Mouse (Mus musculus) heart, embryonic 14.5 days (tissue): ENCODE results near the gene Rev1. TPM values are rescaled to one million over a fixed set of nuclear protein-coding genes. Genes with fewer than 3 reads are reported as not detected.

Experiments
- ATAC-seq: fragments of 200-750 bp; cut with Nextera tagmentation; 2 replicates; pipeline ENCODE4 v1.8.0; 2017; ENCODE audit warnings: low read depth, moderate TSS enrichment; ENCODE audit not compliant: insufficient number of reproducible peaks, insufficient read depth, low FRiP score
- H3K27ac ChIP-seq, 2 experiments: fragments of 200-500 bp in 1 of 2; fragments of 300-500 bp in 1 of 2; sonication (generic) in 1 of 2; replicated peaks in 1 of 2; 2 replicates each; pipeline ENCODE4 v1.5.1; 2012 to 2014; ENCODE audit warnings: low read depth in 2 of 2, low read length in 2 of 2, control low read depth in 1 of 2, mild to moderate bottlenecking in 1 of 2, mixed read lengths in 1 of 2; ENCODE audit not compliant: control insufficient read depth in 1 of 2, insufficient read depth in 1 of 2
- H3K27me3 ChIP-seq: fragments of 300-500 bp; sonication (generic); 2 replicates; pipeline ENCODE4 v1.6.1; 2014; ENCODE audit warnings: mild to moderate bottlenecking, low read length, control low read depth; ENCODE audit not compliant: control insufficient read depth, insufficient read depth
- H3K36me3 ChIP-seq: fragments of 300-500 bp; sonication (generic); 2 replicates; pipeline ENCODE4 v1.6.1; 2014; ENCODE audit warnings: mild to moderate bottlenecking, control low read depth, low read length, mixed read lengths; ENCODE audit not compliant: control insufficient read depth, insufficient read depth
- H3K4me1 ChIP-seq, 2 experiments: fragments of 200-500 bp in 1 of 2; fragments of 300-500 bp in 1 of 2; sonication (generic) in 1 of 2; 2 replicates each; pipeline ENCODE4 v1.6.1; 2012 to 2014; ENCODE audit warnings: low read length in 2 of 2, control low read depth in 1 of 2, mixed read lengths in 1 of 2; ENCODE audit not compliant: control insufficient read depth in 2 of 2, insufficient read depth in 2 of 2
- H3K4me2 ChIP-seq: fragments of 300-500 bp; sonication (generic); 2 replicates; pipeline ENCODE4 v1.6.1; 2014; ENCODE audit warnings: mild to moderate bottlenecking, low read length
- H3K4me3 ChIP-seq, 2 experiments: fragments of 200-500 bp in 1 of 2; fragments of 300-500 bp in 1 of 2; sonication (generic) in 1 of 2; 2 replicates each; pipeline ENCODE4 v1.5.1; 2012 to 2014; ENCODE audit warnings: low read length in 2 of 2, mild to moderate bottlenecking in 2 of 2, control low read depth in 1 of 2, low read depth in 1 of 2, moderate library complexity in 1 of 2; ENCODE audit not compliant: control insufficient read depth in 1 of 2, insufficient read depth in 1 of 2
- H3K9ac ChIP-seq: fragments of 300-500 bp; sonication (generic); 2 replicates; pipeline ENCODE4 v1.6.1; 2014; ENCODE audit warnings: mild to moderate bottlenecking, low read length
- H3K9me3 ChIP-seq: fragments of 300-500 bp; sonication (generic); 2 replicates; pipeline ENCODE4 v1.6.1; 2016; ENCODE audit warnings: low read length, control low read depth; ENCODE audit not compliant: control insufficient read depth
- WGBS: fragments of 180-500 bp; shearing (Covaris S2); extraction: QIAGEN DNeasy Blood & Tissue Kit; methylation state at CpG from one replicate; pipeline ENCODE4 v1.1.7; 2014; 5-methylcytosine and 5-hydroxymethylcytosine counted together
- polyA plus RNA-seq: library from polyadenylated mRNA; unstranded; fragments of >200 nt; fragmentation: Nextera tagmentation; extraction: Ambion mirVana; gene quantifications from 2 replicates; pipeline ENCODE4 v1.2.1, GENCODE M21; 2014

Gene Rev1
- polyA plus RNA-seq, result 19.2 and 20.3 TPM in 2 replicates

GRCm38 (mm10) chr1:38129501-38130267 lies at the start of gene Rev1:
TSS of gene Rev1 (minus strand) at chr1:38129801.
- H3K27ac ChIP-seq, result peak within 1 kb of the TSS; percentile 84 to 90
- H3K36me3 ChIP-seq, result no peaks in the 10 kb centered on the region
- H3K9me3 ChIP-seq, result no peaks in the 10 kb centered on the region
- H3K9ac ChIP-seq, result peak within 1 kb of the TSS; percentile 83
- WGBS, result under 1% methylated on average over 67 of the region's 122 CpGs
- peak within 1 kb of the TSS; percentile 66 to 96 for H3K4me3 ChIP-seq
- peak; percentile 98 for ATAC-seq
- peak within 1 kb of the TSS; percentile 96 for H3K4me2 ChIP-seq
- H3K4me1 ChIP-seq, result peaks cover 0 to 18% of the 10 kb centered on the region in 2 experiments; a peak in 3 of 4 replicates
- no peaks in the 10 kb centered on the region for H3K27me3 ChIP-seq

GRCm38 (mm10) chr1:38178929-38179328 lies 49.3 kb upstream of the Rev1 start:
- 91% methylated on average over 8 of the region's 8 CpGs for WGBS
- H3K9me3 ChIP-seq, result no peaks in the 10 kb centered on the region
- H3K4me3 ChIP-seq, result no peak overlapping the region

GRCm38 (mm10) chr1:38176077-38176476 lies 46.5 kb upstream of the Rev1 start:
- H3K4me3 ChIP-seq, result no peak overlapping the region
- H3K27me3 ChIP-seq, result no peaks in the 10 kb centered on the region
- H3K9ac ChIP-seq, result no peak overlapping the region
- no peaks in the 10 kb centered on the region for H3K4me1 ChIP-seq
- no peak overlapping the region for H3K27ac ChIP-seq
- H3K9me3 ChIP-seq, result no peaks in the 10 kb centered on the region
- H3K36me3 ChIP-seq, result no peaks in the 10 kb centered on the region
- no peak overlapping the region for H3K4me2 ChIP-seq
- ATAC-seq, result no peak
- 87% methylated on average over 7 of the region's 7 CpGs for WGBS

More at GRCm38 (mm10) chr1:38178929-38179328, 49.3 kb upstream of the Rev1 start:
- H3K4me1 ChIP-seq, result no peaks in the 10 kb centered on the region
- no peak overlapping the region for H3K9ac ChIP-seq
- no peak for ATAC-seq
- H3K4me2 ChIP-seq, result no peak overlapping the region
- H3K27me3 ChIP-seq, result no peaks in the 10 kb centered on the region
- H3K36me3 ChIP-seq, result no peaks in the 10 kb centered on the region
- H3K27ac ChIP-seq, result no peak overlapping the region

GRCm38 (mm10) chr1:38171874-38172273 lies 42.3 kb upstream of the Rev1 start:
- Histone ChIP-seq H3K36me3 (no peaks in the 10 kb centered on the region), H3K4me2 (no peak overlapping the region), H3K9me3 (no peaks in the 10 kb centered on the region), H3K9ac (no peak overlapping the region), H3K27me3 (no peaks in the 10 kb centered on the region), H3K4me3 (no peak overlapping the region), H3K4me1 (no peaks in the 10 kb centered on the region), H3K27ac (no peak overlapping the region)
- no peak for ATAC-seq
- WGBS, result 87% methylated on average over 4 of the region's 4 CpGs

- 34% methylated on average over 2 of the region's 2 CpGs for WGBS
- no peak overlapping the region for H3K4me3 ChIP-seq
- no peaks in the 10 kb centered on the region for H3K27me3 ChIP-seq
- no peaks in the 10 kb centered on the region for H3K4me1 ChIP-seq
- ATAC-seq, result no peak
- no peak overlapping the region for H3K4me2 ChIP-seq
- no peaks in the 10 kb centered on the region for H3K9me3 ChIP-seq
- no peak overlapping the region for H3K9ac ChIP-seq
- no peak overlapping the region for H3K27ac ChIP-seq
- no peaks in the 10 kb centered on the region for H3K36me3 ChIP-seq
Measured at GRCm38 (mm10) chr1:38165696-38166095, 36.1 kb upstream of the Rev1 start.

GRCm38 (mm10) chr1:38150086-38150485 lies 20.5 kb upstream of the Rev1 start:
- H3K27me3 ChIP-seq, result no peaks in the 10 kb centered on the region
- H3K27ac ChIP-seq, result no peak overlapping the region
- no peak for ATAC-seq
- 88% methylated on average over 5 of the region's 5 CpGs for WGBS
- no peak overlapping the region for H3K4me3 ChIP-seq
- no peaks in the 10 kb centered on the region for H3K4me1 ChIP-seq
- no peaks in the 10 kb centered on the region for H3K9me3 ChIP-seq
- H3K36me3 ChIP-seq, result no peaks in the 10 kb centered on the region
- no peak overlapping the region for H3K4me2 ChIP-seq
- H3K9ac ChIP-seq, result no peak overlapping the region

- H3K4me2 ChIP-seq, result no peak overlapping the region
- no peak overlapping the region for H3K4me3 ChIP-seq
- 88% methylated on average over 4 of the region's 4 CpGs for WGBS
- H3K4me1 ChIP-seq, result no peaks in the 10 kb centered on the region
- H3K9ac ChIP-seq, result no peak overlapping the region
- no peak for ATAC-seq
- no peaks in the 10 kb centered on the region for H3K9me3 ChIP-seq
- H3K27me3 ChIP-seq, result no peaks in the 10 kb centered on the region
- no peak overlapping the region for H3K27ac ChIP-seq
- H3K36me3 ChIP-seq, result no peaks in the 10 kb centered on the region
Measured at GRCm38 (mm10) chr1:38146008-38146407, 16.4 kb upstream of the Rev1 start.

- Histone ChIP-seq H3K27ac (no peak overlapping the region), H3K27me3 (no peaks in the 10 kb centered on the region), H3K4me1 (no peaks in the 10 kb centered on the region), H3K9ac (no peak overlapping the region), H3K36me3 (no peaks in the 10 kb centered on the region), H3K4me2 (no peak overlapping the region), H3K4me3 (no peak overlapping the region), H3K9me3 (no peaks in the 10 kb centered on the region)
- no peak for ATAC-seq
- 76% methylated on average over 1 of the region's 1 CpGs for WGBS
Measured at GRCm38 (mm10) chr1:38141371-38141770, 11.8 kb upstream of the Rev1 start.
